Mouse (Mus musculus): ENCODE data around the gene Adgre5. TPM values are rescaled to one million over a fixed set of nuclear protein-coding genes. Genes with fewer than 3 reads are reported as not detected.

The Adgre5 gene
- polyA plus RNA-seq, 1 experiment from 2014 or later, result 35.9 TPM

DNA sequence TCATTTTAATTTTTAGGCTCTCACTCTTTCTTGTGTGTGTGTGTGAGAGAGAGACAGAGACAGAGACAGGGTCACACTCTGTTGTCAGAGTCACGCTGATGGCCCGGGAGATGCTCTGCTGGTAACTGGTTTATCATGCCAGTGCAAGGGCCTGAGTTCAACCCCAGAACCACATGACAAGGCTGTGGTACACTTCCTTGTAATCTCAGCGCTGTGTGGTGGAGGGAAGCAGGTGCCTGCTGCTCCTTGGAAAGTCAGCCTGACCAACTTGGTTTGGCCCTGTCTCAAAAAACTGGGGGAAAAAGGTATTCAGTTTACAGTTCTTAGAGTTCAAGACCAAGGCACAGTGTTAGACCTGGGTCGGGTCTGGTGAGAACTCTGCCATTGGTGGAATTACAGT, 26.3 kb upstream of the Adgre5 start:
- Histone ChIP-seq H3K36me3 (ENCODE audit: control insufficient read depth, insufficient read depth, low read length) (no peaks in the 10 kb centered on the region), H3K4me1 (ENCODE audit: control insufficient read depth in 2 of 2, insufficient read depth in 2 of 2, low read length in 2 of 2) (peaks cover 3% of the 10 kb centered on the region in 2 experiments; a peak in 3 of 4 replicates), H3K27me3 (ENCODE audit: control insufficient read depth, insufficient read depth, low read length) (no peaks in the 10 kb centered on the region), H3K4me3 (ENCODE audit: control insufficient read depth in 1 of 2, insufficient read depth in 1 of 2, low read depth in 1 of 2, low read length in 2 of 2) (no peak overlapping the region), H3K27ac (replicated peaks in 1 of 2; ENCODE audit: control insufficient read depth in 1 of 2, insufficient read depth in 1 of 2, low read depth in 2 of 2, low read length in 2 of 2) (no peak overlapping the region), H3K4me2 (ENCODE audit: low read length) (no peak overlapping the region), H3K9ac (ENCODE audit: low read length) (no peak overlapping the region), H3K9me3 (ENCODE audit: control insufficient read depth, low read length) (peaks cover 3% of the 10 kb centered on the region)
- no peak for ATAC-seq (ENCODE audit: insufficient number of reproducible peaks, insufficient read depth, low FRiP score, low read depth)
- WGBS, result 87% methylated on average over 4 of the region's 4 CpGs

DNA sequence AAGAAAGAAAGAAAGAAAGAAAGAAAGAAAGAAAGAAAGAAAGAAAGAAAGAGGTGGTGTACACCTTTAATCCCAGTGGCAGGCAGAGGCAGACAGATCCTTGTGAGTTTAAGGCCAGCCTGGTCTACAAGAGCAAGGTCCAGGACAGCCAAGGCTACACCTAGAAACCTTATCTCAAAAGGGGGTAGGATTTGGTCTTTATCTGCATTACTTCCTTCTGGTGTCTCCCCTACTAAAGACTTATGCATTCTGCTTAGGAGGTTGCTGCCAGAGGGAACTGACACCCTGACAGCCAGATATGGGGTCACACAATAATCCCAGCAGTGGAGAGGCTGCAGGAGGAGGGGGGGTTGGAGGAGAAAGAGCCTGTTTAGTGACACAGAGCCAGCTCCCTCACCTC, 24.5 kb upstream of the Adgre5 start:
- ATAC-seq (ENCODE audit: insufficient number of reproducible peaks, insufficient read depth, low FRiP score, low read depth), result no peak
- no peak overlapping the region for H3K27ac ChIP-seq (replicated peaks in 1 of 2; ENCODE audit: control insufficient read depth in 1 of 2, insufficient read depth in 1 of 2, low read depth in 2 of 2, low read length in 2 of 2)
- peaks cover 3% of the 10 kb centered on the region for H3K9me3 ChIP-seq (ENCODE audit: control insufficient read depth, low read length)

DNA sequence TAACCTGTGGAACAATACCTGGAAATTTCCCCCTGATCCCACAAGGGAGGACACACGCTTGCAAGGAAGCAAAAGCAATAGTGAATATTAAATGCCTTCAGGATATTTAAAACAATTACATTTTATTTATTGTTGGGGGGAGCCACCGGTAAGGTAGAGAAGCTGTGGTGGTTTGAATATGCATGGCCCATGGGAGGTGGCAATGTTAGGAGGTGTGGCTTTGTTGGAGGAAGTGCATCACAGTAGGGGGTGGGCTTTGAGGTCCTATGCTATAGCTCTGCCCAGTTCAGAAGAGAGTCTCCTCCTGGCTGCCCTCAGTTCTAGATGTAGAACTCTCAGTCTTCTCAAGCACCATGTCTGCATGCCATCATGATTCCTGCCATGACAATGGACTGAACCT, 23.6 kb upstream of the Adgre5 start:
- no peak overlapping the region for H3K27ac ChIP-seq (replicated peaks in 1 of 2; ENCODE audit: control insufficient read depth in 1 of 2, insufficient read depth in 1 of 2, low read depth in 2 of 2, low read length in 2 of 2)
- no peak overlapping the region for H3K4me2 ChIP-seq (ENCODE audit: low read length)
- H3K9ac ChIP-seq (ENCODE audit: low read length), result no peak overlapping the region
- no peaks in the 10 kb centered on the region for H3K36me3 ChIP-seq (ENCODE audit: control insufficient read depth, insufficient read depth, low read length)
- H3K4me1 ChIP-seq (ENCODE audit: control insufficient read depth in 2 of 2, insufficient read depth in 2 of 2, low read length in 2 of 2), result peaks cover 0 to 2% of the 10 kb centered on the region in 2 experiments; a peak in 1 of 4 replicates
- H3K27me3 ChIP-seq (ENCODE audit: control insufficient read depth, insufficient read depth, low read length), result no peaks in the 10 kb centered on the region
- 79% methylated on average over 2 of the region's 2 CpGs for WGBS
- no peak for ATAC-seq (ENCODE audit: insufficient number of reproducible peaks, insufficient read depth, low FRiP score, low read depth)
- H3K9me3 ChIP-seq (ENCODE audit: control insufficient read depth, low read length), result peaks cover 3% of the 10 kb centered on the region
- no peak overlapping the region for H3K4me3 ChIP-seq (ENCODE audit: control insufficient read depth in 1 of 2, insufficient read depth in 1 of 2, low read depth in 1 of 2, low read length in 2 of 2)

More for the DNA sequence above, 24.5 kb upstream of the Adgre5 start:
- Histone ChIP-seq H3K4me2 (ENCODE audit: low read length) (no peak overlapping the region), H3K4me3 (ENCODE audit: control insufficient read depth in 1 of 2, insufficient read depth in 1 of 2, low read depth in 1 of 2, low read length in 2 of 2) (no peak overlapping the region), H3K27me3 (ENCODE audit: control insufficient read depth, insufficient read depth, low read length) (no peaks in the 10 kb centered on the region), H3K36me3 (ENCODE audit: control insufficient read depth, insufficient read depth, low read length) (no peaks in the 10 kb centered on the region), H3K4me1 (ENCODE audit: control insufficient read depth in 2 of 2, insufficient read depth in 2 of 2, low read length in 2 of 2) (peaks cover 0 to 2% of the 10 kb centered on the region in 2 experiments; a peak in 1 of 4 replicates), H3K9ac (ENCODE audit: low read length) (no peak overlapping the region)

DNA sequence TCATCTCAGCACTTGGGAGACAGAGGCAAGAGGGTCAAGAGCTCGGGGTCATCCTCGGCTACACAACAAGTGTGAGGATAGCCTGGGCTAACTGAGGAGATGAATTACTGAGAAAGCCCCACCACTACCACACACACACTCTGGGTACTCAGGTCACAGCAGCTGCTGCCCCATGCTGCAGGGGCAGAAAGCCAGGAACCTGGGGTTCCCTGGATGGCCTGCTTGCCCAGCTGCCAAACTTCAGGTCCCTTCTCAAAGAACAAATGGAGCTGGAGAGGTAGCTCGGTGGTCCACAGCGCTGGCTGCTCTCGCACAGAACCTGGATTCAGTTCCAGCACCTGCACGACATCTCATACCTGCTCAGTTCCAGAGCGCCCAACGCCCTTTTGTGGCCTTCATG, 23.0 kb upstream of the Adgre5 start:
- H3K9ac ChIP-seq (ENCODE audit: low read length), result no peak overlapping the region
- ATAC-seq (ENCODE audit: insufficient number of reproducible peaks, insufficient read depth, low FRiP score, low read depth), result no peak
- no peak overlapping the region for H3K27ac ChIP-seq (replicated peaks in 1 of 2; ENCODE audit: control insufficient read depth in 1 of 2, insufficient read depth in 1 of 2, low read depth in 2 of 2, low read length in 2 of 2)
- 94% methylated on average over 8 of the region's 8 CpGs for WGBS
- H3K36me3 ChIP-seq (ENCODE audit: control insufficient read depth, insufficient read depth, low read length), result no peaks in the 10 kb centered on the region
- H3K9me3 ChIP-seq (ENCODE audit: control insufficient read depth, low read length), result peaks cover 3% of the 10 kb centered on the region
- no peaks in the 10 kb centered on the region for H3K27me3 ChIP-seq (ENCODE audit: control insufficient read depth, insufficient read depth, low read length)
- H3K4me3 ChIP-seq (ENCODE audit: control insufficient read depth in 1 of 2, insufficient read depth in 1 of 2, low read depth in 1 of 2, low read length in 2 of 2), result no peak overlapping the region
- H3K4me1 ChIP-seq (ENCODE audit: control insufficient read depth in 2 of 2, insufficient read depth in 2 of 2, low read length in 2 of 2), result peaks cover 0 to under 1% of the 10 kb centered on the region in 2 experiments; a peak in 1 of 4 replicates
- H3K4me2 ChIP-seq (ENCODE audit: low read length), result no peak overlapping the region

DNA sequence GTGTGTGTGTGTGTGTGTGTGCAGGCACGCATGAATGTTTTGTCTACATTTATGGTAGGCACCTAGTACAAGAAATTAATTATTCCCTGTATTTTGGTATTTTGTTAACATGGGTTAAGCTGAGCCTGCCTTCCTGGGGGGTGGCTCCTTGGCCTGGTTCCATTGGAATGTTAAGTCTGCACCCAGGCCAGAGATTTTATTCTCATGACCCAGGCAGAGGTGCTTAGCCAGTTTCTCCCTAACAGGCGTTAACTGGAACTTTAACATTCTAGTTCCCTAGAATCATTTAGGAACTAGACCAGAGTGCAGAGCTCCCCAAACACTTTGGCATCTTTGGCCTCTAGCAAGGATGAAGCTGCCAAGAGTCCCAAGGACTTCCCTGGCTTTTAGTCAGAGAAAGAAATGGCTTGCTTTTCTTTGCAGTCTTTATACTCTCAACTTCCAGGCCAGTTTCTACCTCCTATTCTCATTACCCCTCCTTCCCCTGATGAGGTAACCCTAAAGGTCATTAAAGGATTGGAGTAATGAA, 18.2 kb upstream of the Adgre5 start:
- H3K27ac ChIP-seq (replicated peaks in 1 of 2; ENCODE audit: control insufficient read depth in 1 of 2, insufficient read depth in 1 of 2, low read depth in 2 of 2, low read length in 2 of 2), result no peak overlapping the region
- H3K27me3 ChIP-seq (ENCODE audit: control insufficient read depth, insufficient read depth, low read length), result no peaks in the 10 kb centered on the region
- H3K4me1 ChIP-seq (ENCODE audit: control insufficient read depth in 2 of 2, insufficient read depth in 2 of 2, low read length in 2 of 2), result no peaks in the 10 kb centered on the region
- H3K4me2 ChIP-seq (ENCODE audit: low read length), result no peak overlapping the region
- H3K9me3 ChIP-seq (ENCODE audit: control insufficient read depth, low read length), result 0 out of 2 replicates have a peak, but pooled peaks cover 4% of the 10 kb centered on the region
- H3K36me3 ChIP-seq (ENCODE audit: control insufficient read depth, insufficient read depth, low read length), result no peaks in the 10 kb centered on the region
- no peak overlapping the region for H3K9ac ChIP-seq (ENCODE audit: low read length)
- no peak for ATAC-seq (ENCODE audit: insufficient number of reproducible peaks, insufficient read depth, low FRiP score, low read depth)
- 50% methylated on average over 2 of the region's 2 CpGs for WGBS
- H3K4me3 ChIP-seq (ENCODE audit: control insufficient read depth in 1 of 2, insufficient read depth in 1 of 2, low read depth in 1 of 2, low read length in 2 of 2), result no peak overlapping the region

DNA sequence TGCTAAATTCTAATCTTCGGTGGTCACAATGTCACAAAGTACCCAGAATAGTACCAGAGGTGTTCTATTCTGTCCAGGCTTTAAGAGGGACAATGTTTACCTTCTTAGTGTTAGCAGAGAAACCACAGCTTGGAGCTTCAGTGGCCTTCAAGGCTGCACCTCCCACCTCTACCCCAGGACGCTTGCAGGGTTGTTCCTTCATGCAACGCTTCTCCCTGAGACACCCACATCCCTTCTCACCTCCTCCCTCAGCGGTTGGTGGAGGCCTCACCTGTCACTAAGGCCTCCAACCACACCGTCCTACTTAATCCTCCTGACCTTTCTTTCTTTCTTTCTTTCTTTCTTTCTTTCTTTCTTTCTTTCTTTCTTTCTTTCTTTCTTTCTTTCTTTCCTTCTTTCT, 17.2 kb upstream of the Adgre5 start:
- Histone ChIP-seq H3K9me3 (ENCODE audit: control insufficient read depth, low read length) (0 out of 2 replicates have a peak, but pooled peaks cover 4% of the 10 kb centered on the region), H3K27ac (replicated peaks in 1 of 2; ENCODE audit: control insufficient read depth in 1 of 2, insufficient read depth in 1 of 2, low read depth in 2 of 2, low read length in 2 of 2) (no peak overlapping the region), H3K4me1 (ENCODE audit: control insufficient read depth in 2 of 2, insufficient read depth in 2 of 2, low read length in 2 of 2) (no peaks in the 10 kb centered on the region), H3K4me2 (ENCODE audit: low read length) (no peak overlapping the region), H3K4me3 (ENCODE audit: control insufficient read depth in 1 of 2, insufficient read depth in 1 of 2, low read depth in 1 of 2, low read length in 2 of 2) (no peak overlapping the region), H3K27me3 (ENCODE audit: control insufficient read depth, insufficient read depth, low read length) (no peaks in the 10 kb centered on the region), H3K9ac (ENCODE audit: low read length) (no peak overlapping the region), H3K36me3 (ENCODE audit: control insufficient read depth, insufficient read depth, low read length) (no peaks in the 10 kb centered on the region)
- 49% methylated on average over 5 of the region's 5 CpGs for WGBS
- no peak for ATAC-seq (ENCODE audit: insufficient number of reproducible peaks, insufficient read depth, low FRiP score, low read depth)

DNA sequence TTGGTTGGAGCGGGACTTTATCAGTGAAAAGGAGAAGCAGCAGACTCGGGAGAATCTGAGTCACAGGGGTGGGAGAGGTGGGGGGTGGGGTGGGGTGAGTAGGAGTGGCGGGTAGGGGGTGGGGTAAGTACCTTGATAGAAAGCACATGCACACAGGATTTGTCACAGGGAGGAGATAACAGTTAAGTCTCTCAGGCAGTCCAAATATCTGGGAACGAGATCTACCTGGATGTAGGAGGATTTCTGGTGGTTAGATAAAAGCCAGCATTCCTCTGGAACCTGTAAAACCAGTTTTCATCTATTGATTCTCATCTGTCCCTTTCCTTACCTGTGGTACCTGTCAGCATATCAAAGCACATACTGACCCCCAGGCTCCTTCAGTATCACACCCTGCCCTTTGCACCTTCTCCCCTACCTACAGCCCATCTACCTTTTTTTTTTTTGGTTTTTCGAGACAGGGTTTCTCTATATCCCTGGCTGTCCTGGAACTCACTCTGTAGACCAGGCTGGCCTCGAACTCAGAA, 16.0 kb upstream of the Adgre5 start:
- Histone ChIP-seq H3K27me3 (ENCODE audit: control insufficient read depth, insufficient read depth, low read length) (no peaks in the 10 kb centered on the region), H3K36me3 (ENCODE audit: control insufficient read depth, insufficient read depth, low read length) (no peaks in the 10 kb centered on the region), H3K4me1 (ENCODE audit: control insufficient read depth in 2 of 2, insufficient read depth in 2 of 2, low read length in 2 of 2) (no peaks in the 10 kb centered on the region), H3K9ac (ENCODE audit: low read length) (no peak overlapping the region), H3K4me3 (ENCODE audit: control insufficient read depth in 1 of 2, insufficient read depth in 1 of 2, low read depth in 1 of 2, low read length in 2 of 2) (no peak overlapping the region), H3K9me3 (ENCODE audit: control insufficient read depth, low read length) (0 out of 2 replicates have a peak, but pooled peaks cover 4% of the 10 kb centered on the region), H3K27ac (replicated peaks in 1 of 2; ENCODE audit: control insufficient read depth in 1 of 2, insufficient read depth in 1 of 2, low read depth in 2 of 2, low read length in 2 of 2) (no peak overlapping the region), H3K4me2 (ENCODE audit: low read length) (no peak overlapping the region)
- WGBS, result 73% methylated on average over 6 of the region's 6 CpGs
- no peak for ATAC-seq (ENCODE audit: insufficient number of reproducible peaks, insufficient read depth, low FRiP score, low read depth)

DNA sequence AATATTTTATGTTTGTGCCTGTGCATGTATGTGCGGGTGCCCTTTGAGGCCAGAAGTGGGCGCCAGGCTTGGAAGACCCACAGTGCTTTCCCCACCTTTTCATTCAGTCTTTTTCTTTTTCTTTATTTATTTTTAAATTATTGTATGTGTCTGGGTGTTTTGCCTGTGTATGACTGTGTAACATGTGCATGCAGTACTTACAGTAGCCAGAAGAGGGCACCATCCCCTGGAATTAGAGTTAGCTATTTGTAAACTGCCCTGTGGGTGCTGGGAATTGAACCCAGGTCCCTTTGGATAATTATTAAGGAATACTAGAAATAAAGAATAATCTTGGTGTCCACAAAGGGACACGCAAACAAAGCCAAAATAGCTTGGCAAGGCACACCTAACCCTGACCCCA, 15.1 kb upstream of the Adgre5 start:
- no peak overlapping the region for H3K27ac ChIP-seq (replicated peaks in 1 of 2; ENCODE audit: control insufficient read depth in 1 of 2, insufficient read depth in 1 of 2, low read depth in 2 of 2, low read length in 2 of 2)
- 0 out of 2 replicates have a peak, but pooled peaks cover 4% of the 10 kb centered on the region for H3K9me3 ChIP-seq (ENCODE audit: control insufficient read depth, low read length)
- no peak overlapping the region for H3K9ac ChIP-seq (ENCODE audit: low read length)
- no peaks in the 10 kb centered on the region for H3K4me1 ChIP-seq (ENCODE audit: control insufficient read depth in 2 of 2, insufficient read depth in 2 of 2, low read length in 2 of 2)
- H3K27me3 ChIP-seq (ENCODE audit: control insufficient read depth, insufficient read depth, low read length), result no peaks in the 10 kb centered on the region
- WGBS, result 94% methylated on average over 3 of the region's 3 CpGs
- no peak overlapping the region for H3K4me2 ChIP-seq (ENCODE audit: low read length)
- no peaks in the 10 kb centered on the region for H3K36me3 ChIP-seq (ENCODE audit: control insufficient read depth, insufficient read depth, low read length)
- H3K4me3 ChIP-seq (ENCODE audit: control insufficient read depth in 1 of 2, insufficient read depth in 1 of 2, low read depth in 1 of 2, low read length in 2 of 2), result no peak overlapping the region
- ATAC-seq (ENCODE audit: insufficient number of reproducible peaks, insufficient read depth, low FRiP score, low read depth), result no peak
